Mouse (Mus musculus) testis, adult 2 months (tissue): ENCODE measurements around the gene Stxbp5l.

ENCODE experiments used
- CTCF ChIP-seq: fragments of 200-500 bp; IDR thresholded peaks from 2 replicates; pipeline ENCODE4 v1.5.1; 2012; ENCODE audit warnings: low read depth, mild to moderate bottlenecking, inconsistent platforms, low read length, moderate library complexity; ENCODE audit not compliant: control insufficient read depth, insufficient read depth, insufficient replicate concordance
- POLR2A ChIP-seq: fragments of 200-500 bp; IDR thresholded peaks from 2 replicates; pipeline ENCODE4 v1.6.1; 2012; ENCODE audit warnings: low read depth, mild to moderate bottlenecking, inconsistent platforms, low read length, moderate library complexity; ENCODE audit not compliant: control insufficient read depth

GRCm38 (mm10) chr16:37355621-37356020, 29.1 kb downstream of the Stxbp5l start:
- TF ChIP-seq POLR2A (no peak), CTCF (no peak)
